Mouse (Mus musculus): ENCODE results near the gene Fam20a.

GRCm38 (mm10) chr11:109674542-109674941, 47.5 kb downstream of the Fam20a start:
- TF ChIP-seq POLR2A (IDR thresholded peaks at IDR 0.05; ENCODE audit: insufficient read depth, low read depth, low read length) (no peak), CTCF (IDR thresholded peaks at IDR 0.05; ENCODE audit: insufficient read depth, low read depth, low read length) (no peak)

Data from olfactory bulb, adult 2 months (tissue).